ENCODE assay signal across 17 mouse cellular contexts in the genomic region with DNA sequence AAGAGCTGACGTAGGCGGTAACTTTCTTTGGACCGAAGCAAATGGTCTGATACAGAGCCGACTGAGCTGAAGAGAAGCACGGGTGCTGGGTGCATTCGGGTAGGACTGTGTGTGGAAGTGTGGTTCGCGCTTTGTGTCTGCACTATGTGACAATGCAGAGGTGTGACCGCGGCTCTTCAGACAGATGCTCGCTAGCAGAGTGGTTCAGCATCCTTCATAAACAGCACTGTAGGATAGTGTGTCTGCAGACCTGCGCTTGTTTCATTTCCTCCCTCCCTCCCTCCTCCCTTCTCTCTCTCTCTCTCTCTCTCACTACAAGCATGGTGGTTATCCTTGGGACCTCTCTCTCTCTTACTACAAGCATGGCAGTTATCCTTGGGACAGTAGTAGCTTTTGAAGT. TPM values are rescaled to one million over a fixed set of nuclear protein-coding genes. Genes with fewer than 3 reads are reported as not detected.
DNase-seq lines count a peak whose midpoint lies in the region; ATAC-seq and TF ChIP-seq lines count a peak whose summit lies in the region.
"Had no signal": no experiment of that assay in that cellular context is flagged by ENCODE, and none has a peak within 500 bp of the region (broad histone marks: within the 10 kb centered on the region; RNA-seq: fewer than 3 reads in every experiment).

No protein-coding gene starts in this region.

- no peak overlapping the region for H3K4me2 ChIP-seq in forebrain, postnatal 0 days (ENCODE audit: low read depth)
- H3K4me2 ChIP-seq: limb, embryonic 15.5 days; stomach, embryonic 15.5 days had no signal

- H3K27ac ChIP-seq in spleen, adult 2 months (ENCODE audit: insufficient read depth, low read length), result peak overlapping the region; percentile 26; the same call in 1 of the 2 replicates
- no peak overlapping the region for H3K27ac ChIP-seq in forebrain, postnatal 0 days (ENCODE audit: low read depth, low read length)
- H3K27ac ChIP-seq: limb, embryonic 15.5 days; stomach, embryonic 15.5 days had no signal

- no peaks in the 10 kb centered on the region for H3K27me3 ChIP-seq in spleen, adult 2 months (ENCODE audit: control insufficient read depth, insufficient read depth, low read length)
- no peaks in the 10 kb centered on the region for H3K27me3 ChIP-seq in E14TG2a.4 (ENCODE audit: insufficient read depth, low read length)
- H3K27me3 ChIP-seq in forebrain, postnatal 0 days (ENCODE audit: insufficient read depth, low read length), result no peaks in the 10 kb centered on the region
- H3K27me3 ChIP-seq: limb, embryonic 15.5 days; stomach, embryonic 15.5 days had no signal

- no peak for TF ChIP-seq CTCF in spleen, adult 2 months (IDR thresholded peaks at IDR 0.05; ENCODE audit: extremely low read depth, insufficient read depth, insufficient read length, insufficient replicate concordance)
- no peak for TF ChIP-seq CTCF in E14TG2a.4 (conservative IDR thresholded peaks at IDR 0.05; ENCODE audit: low read length)
- TF ChIP-seq CTCF in forebrain, postnatal 0 days (IDR thresholded peaks at IDR 0.05; ENCODE audit: low read depth), result no peak

- H3K4me3 ChIP-seq in spleen, adult 2 months (ENCODE audit: extremely low read depth, insufficient read depth, insufficient read length), result no peak overlapping the region
- H3K4me3 ChIP-seq in E14TG2a.4 (replicated peaks; ENCODE audit: low read length), result peak overlapping the region; percentile 65
- no peak overlapping the region for H3K4me3 ChIP-seq in forebrain, postnatal 0 days (ENCODE audit: low read depth, low read length)
- H3K4me3 ChIP-seq: heart, adult 2 months; limb, embryonic 15.5 days; stomach, embryonic 15.5 days had no signal

- no peaks in the 10 kb centered on the region for H3K9me3 ChIP-seq in E14TG2a.4 (ENCODE audit: low read length)
- no peaks in the 10 kb centered on the region for H3K9me3 ChIP-seq in forebrain, postnatal 0 days (ENCODE audit: low read length)
- H3K9me3 ChIP-seq: limb, embryonic 15.5 days; stomach, embryonic 15.5 days had no signal

- H3K4me1 ChIP-seq in spleen, adult 2 months (ENCODE audit: control insufficient read depth, insufficient read depth, insufficient read length), result peaks cover 11% of the 10 kb centered on the region; the same call in 1 of the 2 replicates
- H3K4me1 ChIP-seq in E14TG2a.4 (replicated peaks; ENCODE audit: low read depth, low read length), result peaks cover 17% of the 10 kb centered on the region
- H3K4me1 ChIP-seq in forebrain, postnatal 0 days (ENCODE audit: insufficient read depth), result no peaks in the 10 kb centered on the region
- H3K4me1 ChIP-seq: limb, embryonic 15.5 days; stomach, embryonic 15.5 days had no signal

- H3K36me3 ChIP-seq in spleen, adult 2 months (ENCODE audit: control insufficient read depth, insufficient read depth, low read length), result peaks cover 24% of the 10 kb centered on the region
- H3K36me3 ChIP-seq in E14TG2a.4 (ENCODE audit: insufficient read depth, low read length), result peaks cover 25% of the 10 kb centered on the region
- peaks cover 41% of the 10 kb centered on the region for H3K36me3 ChIP-seq in forebrain, postnatal 0 days (ENCODE audit: insufficient read depth)

- H3K9ac ChIP-seq in forebrain, postnatal 0 days, result no peak overlapping the region
- H3K9ac ChIP-seq: limb, embryonic 15.5 days; stomach, embryonic 15.5 days had no signal

- ATAC-seq in neutrophil, adult 5-6 weeks (ENCODE audit: extremely low read depth, insufficient number of reproducible peaks, low FRiP score, poor library complexity, severe bottlenecking), result peak; percentile 28; the same call in 1 of the 2 replicates
- no peak for ATAC-seq in forebrain, postnatal 0 days
- ATAC-seq: forebrain, embryonic 14.5 days; intestine, postnatal 0 days had no signal

- TF ChIP-seq POLR2A in spleen, adult 2 months (IDR thresholded peaks at IDR 0.05; ENCODE audit: low read depth, low read length), result no peak

- DNase-seq in spleen, adult 2 months (ENCODE audit: low read depth in 1 of 2, low spot score in 2 of 2), result no peak
- DNase-seq in spleen, adult 12 weeks (ENCODE audit: low spot score), result no peak
- peak; percentile 58 for DNase-seq in induced T-regulatory cell, adult 2 months (ENCODE audit: low read depth)
- no peak for DNase-seq in adrenal gland, adult (ENCODE audit: inconsistent age in 2 of 2, low spot score in 1 of 2)
- no peak for DNase-seq in forebrain, postnatal 0 days
- DNase-seq in cerebellum, postnatal 25 days, result no peak
- DNase-seq: cerebellum, adult 18-20 months; heart, adult 2 months; heart, postnatal 4 days; kidney, postnatal 4 days; thymus, postnatal 25 days had no signal

- 37% methylated on average over 12 of the region's 12 CpGs for WGBS in spleen, adult 2 months
- WGBS in forebrain, postnatal 0 days, result 96% methylated on average over 12 of the region's 12 CpGs

RNA-seq across cellular contexts. Expression of gene Rbl2, which starts 12.6 kb away (rescaled TPM):
- 19.6 and 21.5 TPM in 2 replicates for polyA plus RNA-seq in spleen, adult 2 months (2012; rRNA removed)
- total RNA-seq in neutrophil, adult 5-6 weeks (2017), result 122 and 154 TPM in 2 replicates
- total RNA-seq in forebrain, postnatal 0 days (2014; rRNA removed), result 28.9 and 35.1 TPM in 2 replicates
- polyA plus RNA-seq in forebrain, postnatal 0 days (2015; fragmentation: Nextera tagmentation; extraction: Ambion mirVana), result 8.7 and 13.3 TPM in 2 replicates
